Mouse (Mus musculus) heart, embryonic 14.5 days (tissue): ENCODE measurements around the gene D630045J12Rik. TPM values are rescaled to one million over a fixed set of nuclear protein-coding genes. Genes with fewer than 3 reads are reported as not detected.

ENCODE experiments used
- ATAC-seq: fragments of 200-750 bp; cut with Nextera tagmentation; 2 replicates; pipeline ENCODE4 v1.8.0; 2017; ENCODE audit warnings: low read depth, moderate TSS enrichment; ENCODE audit not compliant: insufficient number of reproducible peaks, insufficient read depth, low FRiP score
- H3K27ac ChIP-seq, 2 experiments: fragments of 200-500 bp in 1 of 2; fragments of 300-500 bp in 1 of 2; sonication (generic) in 1 of 2; replicated peaks in 1 of 2; 2 replicates each; pipeline ENCODE4 v1.5.1; 2012 to 2014; ENCODE audit warnings: low read depth in 2 of 2, low read length in 2 of 2, control low read depth in 1 of 2, mild to moderate bottlenecking in 1 of 2, mixed read lengths in 1 of 2; ENCODE audit not compliant: control insufficient read depth in 1 of 2, insufficient read depth in 1 of 2
- H3K27me3 ChIP-seq: fragments of 300-500 bp; sonication (generic); 2 replicates; pipeline ENCODE4 v1.6.1; 2014; ENCODE audit warnings: mild to moderate bottlenecking, low read length, control low read depth; ENCODE audit not compliant: control insufficient read depth, insufficient read depth
- H3K36me3 ChIP-seq: fragments of 300-500 bp; sonication (generic); 2 replicates; pipeline ENCODE4 v1.6.1; 2014; ENCODE audit warnings: mild to moderate bottlenecking, control low read depth, low read length, mixed read lengths; ENCODE audit not compliant: control insufficient read depth, insufficient read depth
- H3K4me1 ChIP-seq, 2 experiments: fragments of 200-500 bp in 1 of 2; fragments of 300-500 bp in 1 of 2; sonication (generic) in 1 of 2; 2 replicates each; pipeline ENCODE4 v1.6.1; 2012 to 2014; ENCODE audit warnings: low read length in 2 of 2, control low read depth in 1 of 2, mixed read lengths in 1 of 2; ENCODE audit not compliant: control insufficient read depth in 2 of 2, insufficient read depth in 2 of 2
- H3K4me2 ChIP-seq: fragments of 300-500 bp; sonication (generic); 2 replicates; pipeline ENCODE4 v1.6.1; 2014; ENCODE audit warnings: mild to moderate bottlenecking, low read length
- H3K4me3 ChIP-seq, 2 experiments: fragments of 200-500 bp in 1 of 2; fragments of 300-500 bp in 1 of 2; sonication (generic) in 1 of 2; 2 replicates each; pipeline ENCODE4 v1.5.1; 2012 to 2014; ENCODE audit warnings: low read length in 2 of 2, mild to moderate bottlenecking in 2 of 2, control low read depth in 1 of 2, low read depth in 1 of 2, moderate library complexity in 1 of 2; ENCODE audit not compliant: control insufficient read depth in 1 of 2, insufficient read depth in 1 of 2
- H3K9ac ChIP-seq: fragments of 300-500 bp; sonication (generic); 2 replicates; pipeline ENCODE4 v1.6.1; 2014; ENCODE audit warnings: mild to moderate bottlenecking, low read length
- H3K9me3 ChIP-seq: fragments of 300-500 bp; sonication (generic); 2 replicates; pipeline ENCODE4 v1.6.1; 2016; ENCODE audit warnings: low read length, control low read depth; ENCODE audit not compliant: control insufficient read depth
- WGBS: fragments of 180-500 bp; shearing (Covaris S2); extraction: QIAGEN DNeasy Blood & Tissue Kit; methylation state at CpG from one replicate; pipeline ENCODE4 v1.1.7; 2014; 5-methylcytosine and 5-hydroxymethylcytosine counted together
- polyA plus RNA-seq: library from polyadenylated mRNA; unstranded; fragments of >200 nt; fragmentation: Nextera tagmentation; extraction: Ambion mirVana; gene quantifications from 2 replicates; pipeline ENCODE4 v1.2.1, GENCODE M21; 2014

D630045J12Rik gene
- polyA plus RNA-seq, 1 experiment from 2014 or later = 1.9 TPM

GRCm38 (mm10) chr6:38149483-38149882 is 104.3 kb downstream of the D630045J12Rik start:
- Histone ChIP-seq H3K4me1 (peaks cover 8 to 12% of the 10 kb centered on the region in 2 experiments), H3K9ac (no peak overlapping the region), H3K4me3 (no peak overlapping the region), H3K36me3 (peaks cover 14% of the 10 kb centered on the region; the same call in 1 of the 2 replicates), H3K27me3 (no peaks in the 10 kb centered on the region), H3K4me2 (no peak overlapping the region), H3K9me3 (no peaks in the 10 kb centered on the region), H3K27ac (no peak overlapping the region)
- ATAC-seq = no peak
- WGBS = 89% methylated on average over 19 of the region's 19 CpGs

GRCm38 (mm10) chr6:38148626-38149025 is 105.2 kb downstream of the D630045J12Rik start:
- ATAC-seq = no peak
- Histone ChIP-seq H3K27ac (no peak overlapping the region), H3K9ac (no peak overlapping the region), H3K9me3 (no peaks in the 10 kb centered on the region), H3K27me3 (no peaks in the 10 kb centered on the region), H3K4me3 (no peak overlapping the region), H3K36me3 (peaks cover 14% of the 10 kb centered on the region; the same call in 1 of the 2 replicates), H3K4me1 (peaks cover 8 to 14% of the 10 kb centered on the region in 2 experiments), H3K4me2 (no peak overlapping the region)
- whole genome bisulfite sequencing = 84% methylated on average over 10 of the region's 10 CpGs

- H3K4me2 ChIP-seq = no peak overlapping the region
- no peak for ATAC-seq
- H3K36me3 ChIP-seq = peaks cover 14% of the 10 kb centered on the region; the same call in 1 of the 2 replicates
- H3K4me3 ChIP-seq = no peak overlapping the region
- 76% methylated on average over 5 of the region's 5 CpGs for WGBS
- H3K4me1 ChIP-seq = peaks cover 4 to 10% of the 10 kb centered on the region in 2 experiments
- no peak overlapping the region for H3K9ac ChIP-seq
- no peak overlapping the region for H3K27ac ChIP-seq
- no peaks in the 10 kb centered on the region for H3K27me3 ChIP-seq
- H3K9me3 ChIP-seq = no peaks in the 10 kb centered on the region
Measured at GRCm38 (mm10) chr6:38147301-38147700, 106.5 kb downstream of the D630045J12Rik start.

- H3K4me3 ChIP-seq = no peak overlapping the region
- 68% methylated on average over 8 of the region's 8 CpGs for WGBS
Measured at GRCm38 (mm10) chr6:38145463-38146065, 108.2 kb downstream of the D630045J12Rik start.

GRCm38 (mm10) chr6:38144161-38144998 is 109.4 kb downstream of the D630045J12Rik start:
- H3K4me1 ChIP-seq = peaks cover 0 to 4% of the 10 kb centered on the region in 2 experiments; a peak in 3 of 4 replicates
- ATAC-seq = 0 out of 2 replicates have a peak, but pooled peaks have one; percentile 44
- no peaks in the 10 kb centered on the region for H3K9me3 ChIP-seq
- H3K4me2 ChIP-seq = no peak overlapping the region
- no peaks in the 10 kb centered on the region for H3K27me3 ChIP-seq
- H3K36me3 ChIP-seq = peaks cover 11% of the 10 kb centered on the region; the same call in 1 of the 2 replicates
- H3K9ac ChIP-seq = no peak overlapping the region
- H3K4me3 ChIP-seq = no peak overlapping the region
- WGBS = 49% methylated on average over 9 of the region's 9 CpGs
- H3K27ac ChIP-seq = peak overlapping the region; percentile 33 to 62

More at GRCm38 (mm10) chr6:38145463-38146065, 108.2 kb downstream of the D630045J12Rik start:
- Histone ChIP-seq H3K9ac (no peak overlapping the region), H3K36me3 (peaks cover 14% of the 10 kb centered on the region; the same call in 1 of the 2 replicates), H3K4me1 (peaks cover 0 to 6% of the 10 kb centered on the region in 2 experiments; a peak in 3 of 4 replicates), H3K27ac (peak overlapping the region; percentile 5 to 62; a peak in 2 of 4 replicates), H3K4me2 (no peak overlapping the region), H3K9me3 (no peaks in the 10 kb centered on the region), H3K27me3 (no peaks in the 10 kb centered on the region)
- no peak for ATAC-seq

GRCm38 (mm10) chr6:38140402-38140801 is 113.4 kb downstream of the D630045J12Rik start:
- Histone ChIP-seq H3K9me3 (no peaks in the 10 kb centered on the region), H3K36me3 (0 out of 2 replicates have a peak, but pooled peaks cover 4% of the 10 kb centered on the region), H3K27me3 (no peaks in the 10 kb centered on the region), H3K4me1 (peaks cover 0 to 3% of the 10 kb centered on the region in 2 experiments; a peak in 3 of 4 replicates), H3K27ac (no peak overlapping the region), H3K4me2 (no peak overlapping the region), H3K9ac (no peak overlapping the region), H3K4me3 (no peak overlapping the region)
- no peak for ATAC-seq
- WGBS = 89% methylated on average over 9 of the region's 9 CpGs

GRCm38 (mm10) chr6:38139086-38139485 is 114.7 kb downstream of the D630045J12Rik start:
- no peaks in the 10 kb centered on the region for H3K27me3 ChIP-seq
- no peak overlapping the region for H3K4me3 ChIP-seq
- ATAC-seq = no peak
- no peak overlapping the region for H3K4me2 ChIP-seq
- 77% methylated on average over 3 of the region's 3 CpGs for WGBS
- no peak overlapping the region for H3K9ac ChIP-seq
- no peaks in the 10 kb centered on the region for H3K9me3 ChIP-seq
- no peak overlapping the region for H3K27ac ChIP-seq
- H3K36me3 ChIP-seq = 0 out of 2 replicates have a peak, but pooled peaks cover 4% of the 10 kb centered on the region
- peaks cover 0 to under 1% of the 10 kb centered on the region in 2 experiments; a peak in 2 of 4 replicates for H3K4me1 ChIP-seq
